Mouse (Mus musculus): ENCODE results near the gene Tmem53. TPM values are rescaled to one million over a fixed set of nuclear protein-coding genes. Genes with fewer than 3 reads are reported as not detected.

Tmem53 gene
- polyA plus RNA-seq, 1 experiment from 2014 or later: 21.9 TPM

- peaks cover 4% of the 10 kb centered on the region; the same call in 1 of the 2 replicates for H3K4me1 ChIP-seq (ENCODE audit: control insufficient read depth, insufficient read depth, low read length)
- H3K27ac ChIP-seq (replicated peaks; ENCODE audit: low read depth, low read length): no peak overlapping the region
- peaks cover 48% of the 10 kb centered on the region for H3K27me3 ChIP-seq (replicated peaks; ENCODE audit: control insufficient read depth, insufficient read depth, low read length)
- WGBS: 89% methylated on average over 1 of the region's 1 CpGs
- H3K9ac ChIP-seq (ENCODE audit: low read depth, low read length): no peak overlapping the region
- DNase-seq (ENCODE audit: low spot score) (no peak), ATAC-seq (ENCODE audit: low read depth) (no peak)
- no peak overlapping the region for H3K4me3 ChIP-seq (ENCODE audit: low read depth, low read length)
- no peaks in the 10 kb centered on the region for H3K36me3 ChIP-seq (ENCODE audit: control insufficient read depth, insufficient read depth, low read length)
- H3K9me3 ChIP-seq (ENCODE audit: control insufficient read depth, low read length): no peaks in the 10 kb centered on the region
- no peak overlapping the region for H3K4me2 ChIP-seq (ENCODE audit: low read depth, low read length)
Observed at GRCm38 (mm10) chr4:117309427-117309826, 57.7 kb downstream of the Tmem53 start.

GRCm38 (mm10) chr4:117311891-117312290, 60.1 kb downstream of the Tmem53 start:
- no peak overlapping the region for H3K4me2 ChIP-seq (ENCODE audit: low read depth, low read length)
- peaks cover 38% of the 10 kb centered on the region for H3K27me3 ChIP-seq (replicated peaks; ENCODE audit: control insufficient read depth, insufficient read depth, low read length)
- DNase-seq (ENCODE audit: low spot score) (no peak), ATAC-seq (ENCODE audit: low read depth) (no peak)
- 55% methylated on average over 5 of the region's 5 CpGs for WGBS
- no peaks in the 10 kb centered on the region for H3K36me3 ChIP-seq (ENCODE audit: control insufficient read depth, insufficient read depth, low read length)
- H3K4me3 ChIP-seq (ENCODE audit: low read depth, low read length): no peak overlapping the region
- no peaks in the 10 kb centered on the region for H3K9me3 ChIP-seq (ENCODE audit: control insufficient read depth, low read length)
- H3K27ac ChIP-seq (replicated peaks; ENCODE audit: low read depth, low read length): no peak overlapping the region
- peaks cover 8% of the 10 kb centered on the region for H3K4me1 ChIP-seq (ENCODE audit: control insufficient read depth, insufficient read depth, low read length)
- H3K9ac ChIP-seq (ENCODE audit: low read depth, low read length): no peak overlapping the region

- Histone ChIP-seq H3K27me3 (replicated peaks; ENCODE audit: control insufficient read depth, insufficient read depth, low read length) (peaks cover 43% of the 10 kb centered on the region), H3K4me3 (ENCODE audit: low read depth, low read length) (no peak overlapping the region), H3K4me1 (ENCODE audit: control insufficient read depth, insufficient read depth, low read length) (peaks cover 12% of the 10 kb centered on the region), H3K4me2 (ENCODE audit: low read depth, low read length) (peak overlapping the region; percentile 14; the same call in 1 of the 2 replicates), H3K9ac (ENCODE audit: low read depth, low read length) (no peak overlapping the region), H3K9me3 (ENCODE audit: control insufficient read depth, low read length) (no peaks in the 10 kb centered on the region), H3K36me3 (ENCODE audit: control insufficient read depth, insufficient read depth, low read length) (no peaks in the 10 kb centered on the region), H3K27ac (replicated peaks; ENCODE audit: low read depth, low read length) (no peak overlapping the region)
- DNase-seq (ENCODE audit: low spot score) (no peak), ATAC-seq (ENCODE audit: low read depth) (no peak)
- WGBS: 10% methylated on average over 21 of the region's 26 CpGs
Observed at GRCm38 (mm10) chr4:117312416-117313084, 60.8 kb downstream of the Tmem53 start.

GRCm38 (mm10) chr4:117313085-117313424, 61.3 kb downstream of the Tmem53 start:
- Histone ChIP-seq H3K4me2 (ENCODE audit: low read depth, low read length) (0 out of 2 replicates have a peak overlapping the region, but pooled peaks have one; percentile 14), H3K36me3 (ENCODE audit: control insufficient read depth, insufficient read depth, low read length) (no peaks in the 10 kb centered on the region), H3K4me1 (ENCODE audit: control insufficient read depth, insufficient read depth, low read length) (peaks cover 12% of the 10 kb centered on the region), H3K4me3 (ENCODE audit: low read depth, low read length) (no peak overlapping the region), H3K27ac (replicated peaks; ENCODE audit: low read depth, low read length) (no peak overlapping the region), H3K27me3 (replicated peaks; ENCODE audit: control insufficient read depth, insufficient read depth, low read length) (peaks cover 48% of the 10 kb centered on the region), H3K9ac (ENCODE audit: low read depth, low read length) (no peak overlapping the region), H3K9me3 (ENCODE audit: control insufficient read depth, low read length) (no peaks in the 10 kb centered on the region)
- 21% methylated on average over 4 of the region's 4 CpGs for WGBS
- ATAC-seq (ENCODE audit: low read depth): no peak
- no peak for DNase-seq (ENCODE audit: low spot score)

GRCm38 (mm10) chr4:117314849-117315500, 63.2 kb downstream of the Tmem53 start:
- DNase-seq (ENCODE audit: low spot score): peak; percentile 62
- peaks cover 56% of the 10 kb centered on the region for H3K27me3 ChIP-seq (replicated peaks; ENCODE audit: control insufficient read depth, insufficient read depth, low read length)
- no peaks in the 10 kb centered on the region for H3K36me3 ChIP-seq (ENCODE audit: control insufficient read depth, insufficient read depth, low read length)
- H3K27ac ChIP-seq (replicated peaks; ENCODE audit: low read depth, low read length): no peak overlapping the region
- peaks cover 12% of the 10 kb centered on the region for H3K4me1 ChIP-seq (ENCODE audit: control insufficient read depth, insufficient read depth, low read length)
- H3K4me2 ChIP-seq (ENCODE audit: low read depth, low read length): no peak overlapping the region
- no peak for ATAC-seq (ENCODE audit: low read depth)
- no peaks in the 10 kb centered on the region for H3K9me3 ChIP-seq (ENCODE audit: control insufficient read depth, low read length)
- WGBS: 41% methylated on average over 16 of the region's 16 CpGs
- no peak overlapping the region for H3K4me3 ChIP-seq (ENCODE audit: low read depth, low read length)
- no peak overlapping the region for H3K9ac ChIP-seq (ENCODE audit: low read depth, low read length)

- 42% methylated on average over 6 of the region's 6 CpGs for WGBS
- Histone ChIP-seq H3K27me3 (replicated peaks; ENCODE audit: control insufficient read depth, insufficient read depth, low read length) (peaks cover 56% of the 10 kb centered on the region), H3K36me3 (ENCODE audit: control insufficient read depth, insufficient read depth, low read length) (no peaks in the 10 kb centered on the region), H3K9me3 (ENCODE audit: control insufficient read depth, low read length) (no peaks in the 10 kb centered on the region), H3K4me3 (ENCODE audit: low read depth, low read length) (no peak overlapping the region), H3K9ac (ENCODE audit: low read depth, low read length) (no peak overlapping the region), H3K4me2 (ENCODE audit: low read depth, low read length) (no peak overlapping the region), H3K4me1 (ENCODE audit: control insufficient read depth, insufficient read depth, low read length) (peaks cover 12% of the 10 kb centered on the region), H3K27ac (replicated peaks; ENCODE audit: low read depth, low read length) (no peak overlapping the region)
- ATAC-seq (ENCODE audit: low read depth) (no peak), DNase-seq (ENCODE audit: low spot score) (no peak)
Observed at GRCm38 (mm10) chr4:117316800-117317199, 65.0 kb downstream of the Tmem53 start.

- Histone ChIP-seq H3K27ac (replicated peaks; ENCODE audit: low read depth, low read length) (no peak overlapping the region), H3K9ac (ENCODE audit: low read depth, low read length) (no peak overlapping the region), H3K9me3 (ENCODE audit: control insufficient read depth, low read length) (no peaks in the 10 kb centered on the region), H3K36me3 (ENCODE audit: control insufficient read depth, insufficient read depth, low read length) (no peaks in the 10 kb centered on the region), H3K4me2 (ENCODE audit: low read depth, low read length) (no peak overlapping the region), H3K4me3 (ENCODE audit: low read depth, low read length) (no peak overlapping the region), H3K27me3 (replicated peaks; ENCODE audit: control insufficient read depth, insufficient read depth, low read length) (peaks cover 56% of the 10 kb centered on the region), H3K4me1 (ENCODE audit: control insufficient read depth, insufficient read depth, low read length) (peaks cover 12% of the 10 kb centered on the region)
- no peak for DNase-seq (ENCODE audit: low spot score)
- peak; percentile 23; the same call in 1 of the 2 replicates for ATAC-seq (ENCODE audit: low read depth)
- 18% methylated on average over 16 of the region's 18 CpGs for WGBS
Observed at GRCm38 (mm10) chr4:117317701-117318190, 66.0 kb downstream of the Tmem53 start.
